Mouse (Mus musculus) neutrophil, adult 83 days (primary cell): ENCODE data around the gene 1110002E22Rik. TPM values are rescaled to one million over a fixed set of nuclear protein-coding genes. Genes with fewer than 3 reads are reported as not detected.

Experiments used
- total RNA-seq, 2 experiments: library from RNA; stranded (reverse); gene quantifications; one replicate each; pipeline ENCODE4 v1.2.4; 2023

1110002E22Rik gene
- not detected for total RNA-seq

GRCm38 (mm10) chr3:138064732-138065645, at the start of gene 1110002E22Rik:
1110002E22Rik (plus strand) TSS chr3:138065052.

GRCm38 (mm10) chr3:138067288-138067687, 2.4 kb downstream of the 1110002E22Rik start, which contains the start of gene Gm5105:
Gm5105 (minus strand) TSS chr3:138067388.

Other genes with a start within 250 kb of the 1110002E22Rik start
- 100 to 1,000 TPM; 569 to 622 TPM for gene H2afz, start 200.6 kb upstream of the 1110002E22Rik start, total RNA-seq
- gene Dnajb14, start 197.4 kb upstream of the 1110002E22Rik start, total RNA-seq = 10 to 100 TPM; 21.3 to 26.0 TPM
- gene Lamtor3, start 146.5 kb upstream of the 1110002E22Rik start, total RNA-seq = 10 to 100 TPM; 56.8 to 62.0 TPM
- 10 to 100 TPM; 47.2 to 47.8 TPM for gene Dapp1, start 83.5 kb upstream of the 1110002E22Rik start, total RNA-seq
- not detected for gene Gm5105, start 2.3 kb downstream of the 1110002E22Rik start, total RNA-seq
- gene Trmt10a, start 78.4 kb downstream of the 1110002E22Rik start, total RNA-seq = 1 to 10 TPM; 1.9 to 2.9 TPM
- gene Mttp, start 79.9 kb downstream of the 1110002E22Rik start, total RNA-seq = 1 to 10 TPM; 1.4 to 2.0 TPM
- not detected for gene 4930579F01Rik, start 128.8 kb downstream of the 1110002E22Rik start, total RNA-seq
- gene Adh7, start 152.7 kb downstream of the 1110002E22Rik start, total RNA-seq = not detected
- gene Adh1, start 195.9 kb downstream of the 1110002E22Rik start, total RNA-seq = not detected
- not detected for gene Adh6a, start 248.2 kb downstream of the 1110002E22Rik start, total RNA-seq